Mouse (Mus musculus): ENCODE measurements around the gene Dbx1.

Gene Dbx1

GRCm38 (mm10) chr7:49636491-49637115 lies at the start of gene Dbx1:
Gene Dbx1 (minus strand): TSS chr7:49636849.
- no peak for DNase-seq (ENCODE audit: low read depth, low spot score)

GRCm38 (mm10) chr7:49678826-49679377 lies 42.3 kb upstream of the Dbx1 start:
- no peak for DNase-seq (ENCODE audit: low read depth, low spot score)

GRCm38 (mm10) chr7:49678100-49678825 lies 41.6 kb upstream of the Dbx1 start:
- DNase-seq (ENCODE audit: low read depth, low spot score): no peak

GRCm38 (mm10) chr7:49677166-49677565 lies 40.5 kb upstream of the Dbx1 start:
- no peak for DNase-seq (ENCODE audit: low read depth, low spot score)

GRCm38 (mm10) chr7:49676627-49677026 lies 40.0 kb upstream of the Dbx1 start:
- DNase-seq (ENCODE audit: low read depth, low spot score): no peak

- no peak for DNase-seq (ENCODE audit: low read depth, low spot score)
Observed at GRCm38 (mm10) chr7:49668260-49668857, 31.7 kb upstream of the Dbx1 start.

GRCm38 (mm10) chr7:49663575-49663974 lies 26.9 kb upstream of the Dbx1 start:
- DNase-seq (ENCODE audit: low read depth, low spot score): no peak

GRCm38 (mm10) chr7:49662492-49663026 lies 25.9 kb upstream of the Dbx1 start:
- no peak for DNase-seq (ENCODE audit: low read depth, low spot score)

- DNase-seq (ENCODE audit: low read depth, low spot score): no peak
Observed at GRCm38 (mm10) chr7:49661811-49662491, 25.3 kb upstream of the Dbx1 start.

- DNase-seq (ENCODE audit: low read depth, low spot score): no peak
Observed at GRCm38 (mm10) chr7:49640709-49641305, 4.2 kb upstream of the Dbx1 start.

GRCm38 (mm10) chr7:49639864-49640708 lies 3.4 kb upstream of the Dbx1 start:
- DNase-seq (ENCODE audit: low read depth, low spot score): no peak

- no peak for DNase-seq (ENCODE audit: low read depth, low spot score)
Observed at GRCm38 (mm10) chr7:49638941-49639776, 2.5 kb upstream of the Dbx1 start.

GRCm38 (mm10) chr7:49637851-49638663 lies 1.4 kb upstream of the Dbx1 start:
- no peak for DNase-seq (ENCODE audit: low read depth, low spot score)

- no peak for DNase-seq (ENCODE audit: low read depth, low spot score)
Observed at GRCm38 (mm10) chr7:49637281-49637680, 632 bp upstream of the Dbx1 start.

GRCm38 (mm10) chr7:49635971-49636370 lies 678 bp downstream of the Dbx1 start:
- DNase-seq (ENCODE audit: low read depth, low spot score): no peak

- no peak for DNase-seq (ENCODE audit: low read depth, low spot score)
Observed at GRCm38 (mm10) chr7:49635074-49635621, 1.5 kb downstream of the Dbx1 start.

- DNase-seq (ENCODE audit: low read depth, low spot score): no peak
Observed at GRCm38 (mm10) chr7:49634291-49635073, 2.2 kb downstream of the Dbx1 start.
